Mouse (Mus musculus) gastrocnemius, adult 18-20 months (tissue): ENCODE data around the gene Gnl2. TPM values are rescaled to one million over a fixed set of nuclear protein-coding genes. Genes with fewer than 3 reads are reported as not detected.
A peak's percentile ranks its signal among the peaks of the same experiment; 100 is the strongest.

ENCODE experiments used
- DNase-seq: peaks from one replicate; pipeline ENCODE4 v3.0.0; 2021; ENCODE audit warnings: low spot score
- total RNA-seq, 2 experiments: library from RNA; stranded (reverse); gene quantifications; 2 replicates each; pipeline ENCODE4 v1.2.3; 2021

The Gnl2 gene
- total RNA-seq, 2 experiments from 2014 or later: 30.8 to 31.1 TPM

- no peak for DNase-seq
These were observed 16.8 kb upstream of the Gnl2 start for GRCm38 (mm10) chr4:124999548-124999947.

DNA sequence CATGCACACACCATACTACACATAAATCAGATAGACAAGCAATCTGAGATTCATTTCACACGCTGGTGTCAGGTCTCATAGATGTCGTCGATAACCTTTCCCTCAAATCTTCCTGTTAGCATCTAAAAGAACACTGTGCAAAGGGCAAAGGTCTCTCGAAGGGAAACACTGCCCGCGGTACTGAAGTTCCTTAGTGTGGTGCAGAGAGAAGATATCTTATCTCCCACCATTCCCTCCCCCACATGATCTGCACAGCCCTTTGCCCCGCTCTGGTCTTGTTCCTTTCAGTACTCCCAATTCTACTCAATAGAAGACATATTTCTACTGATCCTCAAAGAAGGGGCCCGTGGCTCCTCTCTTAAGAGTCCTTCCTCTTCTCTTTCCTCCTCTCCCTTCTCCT, 13.4 kb upstream of the Gnl2 start:
- DNase-seq: no peak

GRCm38 (mm10) chr4:125004886-125005285, 11.5 kb upstream of the Gnl2 start:
- no peak for DNase-seq

GRCm38 (mm10) chr4:125007460-125007859, 8.9 kb upstream of the Gnl2 start:
- DNase-seq: no peak

DNA sequence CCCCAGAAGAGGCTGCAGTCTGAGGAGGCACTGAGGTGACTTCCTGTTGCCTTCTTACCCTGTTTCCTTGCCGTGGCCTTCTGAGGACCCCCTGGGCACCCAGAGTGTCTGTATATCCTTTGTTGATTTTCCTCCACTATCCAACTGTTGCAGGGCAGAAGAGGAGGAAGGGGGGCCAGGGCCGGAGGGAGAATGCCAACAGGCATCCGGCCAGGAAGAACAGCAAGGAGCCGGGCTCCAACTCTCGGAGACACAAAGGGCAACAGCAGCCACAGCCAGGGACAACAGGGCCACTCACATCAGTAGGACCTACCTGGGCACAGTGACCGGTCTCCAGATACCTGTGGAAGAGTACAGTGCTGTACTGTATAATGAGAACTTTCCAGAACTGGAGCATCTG, 8.2 kb upstream of the Gnl2 start:
- DNase-seq: no peak

DNA sequence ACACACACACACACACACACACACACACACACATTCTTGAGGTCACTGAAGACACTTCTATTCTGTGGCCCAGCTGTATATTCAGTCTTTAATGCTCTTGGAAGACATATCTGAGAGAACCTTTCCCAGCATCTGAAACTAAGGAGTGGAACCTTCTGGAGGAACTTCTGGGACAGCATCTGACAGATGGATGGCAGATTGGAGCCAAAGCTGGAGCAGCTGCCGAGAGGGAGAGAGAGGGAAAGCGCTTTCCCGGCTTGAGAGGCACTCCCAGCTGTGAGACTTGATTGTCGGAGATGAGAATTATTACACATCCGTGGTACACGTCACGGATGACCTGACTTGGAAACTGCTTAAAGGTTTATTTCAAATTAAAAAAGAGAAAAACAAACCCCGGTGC, 7.7 kb upstream of the Gnl2 start:
- no peak for DNase-seq

- DNase-seq: no peak
These were observed 1.0 kb downstream of the Gnl2 start for GRCm38 (mm10) chr4:125017431-125017830.

DNA sequence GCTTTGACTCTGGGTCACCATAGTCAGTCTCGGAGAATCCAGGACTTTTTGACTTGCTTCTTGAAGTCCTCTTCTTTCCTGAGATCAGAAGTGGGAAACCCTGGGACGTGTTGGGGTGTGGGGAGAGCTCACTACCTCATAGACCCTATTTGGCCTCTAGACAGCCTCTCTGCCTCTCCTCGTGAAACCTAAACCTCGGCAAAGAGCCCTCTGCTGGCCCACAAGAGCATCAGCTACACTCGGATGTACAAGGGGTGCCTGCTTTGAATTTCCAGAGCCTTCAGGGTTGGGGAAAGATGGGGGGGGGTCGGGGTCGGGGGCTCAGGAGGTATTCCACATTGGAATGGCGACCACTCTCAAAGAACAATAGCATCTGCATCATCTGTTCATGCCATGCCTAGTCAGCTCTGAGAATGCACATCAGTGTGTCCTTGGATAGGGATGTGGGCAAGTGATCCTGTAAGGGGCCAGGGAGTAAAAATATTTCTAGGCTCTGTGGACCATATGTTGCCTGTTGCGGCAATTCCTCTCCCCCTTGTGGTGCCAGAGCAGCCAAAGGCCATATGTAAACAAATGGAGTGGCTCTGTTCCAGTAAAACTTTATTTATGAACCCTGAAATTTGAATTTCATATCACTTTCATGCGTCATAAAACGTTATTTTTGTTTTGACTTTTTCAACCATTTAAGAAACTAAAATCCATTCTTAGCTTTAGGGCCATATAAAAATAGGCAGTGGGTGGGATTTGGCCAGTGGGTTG, 4.6 kb downstream of the Gnl2 start:
- DNase-seq: no peak

GRCm38 (mm10) chr4:125029891-125030614, 13.7 kb downstream of the Gnl2 start:
- peak; percentile 92 for DNase-seq

DNA sequence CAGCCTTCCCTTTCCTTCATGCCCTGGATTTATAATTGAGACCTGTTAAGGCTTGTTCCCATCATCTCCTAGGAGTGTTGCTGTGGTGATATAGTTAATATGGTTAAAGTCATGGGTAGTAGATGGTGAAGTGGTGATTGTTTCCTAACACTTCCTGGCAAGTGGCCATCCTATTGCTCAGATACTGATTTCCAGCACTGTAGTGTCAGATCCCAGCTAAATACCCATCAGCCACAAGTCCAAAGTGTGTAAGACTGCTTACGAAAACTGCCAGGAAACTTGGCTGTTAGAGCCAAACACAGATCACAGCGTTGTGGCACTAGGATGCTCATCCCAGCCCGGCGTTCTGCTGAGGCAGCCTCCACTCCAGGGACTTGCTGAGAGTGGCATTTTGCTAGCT, 18.0 kb downstream of the Gnl2 start:
- no peak for DNase-seq

- no peak for DNase-seq
These were observed 28.1 kb downstream of the Gnl2 start for GRCm38 (mm10) chr4:125044454-125044853.

DNA sequence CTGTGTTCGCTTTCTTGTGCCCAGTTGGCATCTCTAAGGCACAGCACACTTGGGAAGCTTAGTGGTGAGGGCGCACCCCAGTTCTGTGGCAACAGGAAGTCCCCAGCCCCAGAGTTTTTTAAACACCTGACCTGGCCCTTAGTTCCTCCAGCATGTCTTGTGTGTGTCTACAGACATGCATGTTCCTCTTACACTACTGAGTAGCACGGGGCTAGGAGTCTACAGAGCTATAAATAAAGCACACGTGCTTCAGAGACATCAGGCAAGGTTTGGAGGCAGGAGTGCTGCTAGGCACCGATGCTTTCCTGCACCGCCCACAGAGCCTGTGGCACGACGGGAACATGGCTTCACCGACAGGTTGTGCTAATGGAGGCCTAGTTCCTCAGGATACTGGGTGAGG, 39.0 kb downstream of the Gnl2 start:
- no peak for DNase-seq

DNA sequence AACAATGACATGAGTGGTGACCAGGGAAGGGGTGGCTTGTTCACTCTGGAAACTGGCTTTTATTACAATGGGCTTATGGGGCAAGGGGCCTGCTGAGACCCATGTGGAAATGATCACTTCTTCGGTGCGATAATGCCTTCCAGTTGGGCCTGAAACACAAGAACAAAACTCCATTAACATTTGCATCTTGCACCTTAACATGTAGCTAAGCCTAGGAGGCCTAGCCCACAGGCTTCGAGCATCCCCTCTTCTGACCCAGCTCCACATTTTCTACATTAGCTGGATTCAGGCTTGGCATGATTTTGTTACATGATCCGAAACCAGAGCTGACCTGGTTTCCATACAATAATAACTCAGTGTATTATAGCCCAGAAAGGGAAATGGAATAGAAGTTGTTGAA, 40.1 kb downstream of the Gnl2 start:
- DNase-seq: no peak

GRCm38 (mm10) chr4:125057273-125057672, 40.9 kb downstream of the Gnl2 start:
- DNase-seq: no peak

DNA sequence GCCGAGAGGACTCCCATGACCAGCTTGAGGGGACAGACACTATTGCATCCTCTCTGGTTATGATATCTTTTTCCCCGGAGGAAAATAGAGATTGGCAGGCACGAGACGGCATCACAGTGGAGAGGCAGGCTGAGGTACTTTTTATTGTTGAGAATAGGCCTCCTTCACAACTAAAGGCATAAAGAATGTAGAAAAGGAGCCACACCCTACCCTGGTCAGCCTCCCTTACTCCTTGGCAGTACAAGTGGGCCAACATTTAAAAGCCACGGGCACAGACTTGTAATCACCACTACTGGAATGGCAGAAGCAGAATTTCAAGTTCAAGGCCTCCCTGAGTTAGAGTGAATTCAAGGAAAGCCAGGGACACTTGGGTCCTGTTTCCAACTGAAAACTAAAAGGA, 41.6 kb downstream of the Gnl2 start:
- DNase-seq: no peak

- DNase-seq: peak; percentile 19
These were observed 42.6 kb downstream of the Gnl2 start for GRCm38 (mm10) chr4:125059025-125059424.

DNA sequence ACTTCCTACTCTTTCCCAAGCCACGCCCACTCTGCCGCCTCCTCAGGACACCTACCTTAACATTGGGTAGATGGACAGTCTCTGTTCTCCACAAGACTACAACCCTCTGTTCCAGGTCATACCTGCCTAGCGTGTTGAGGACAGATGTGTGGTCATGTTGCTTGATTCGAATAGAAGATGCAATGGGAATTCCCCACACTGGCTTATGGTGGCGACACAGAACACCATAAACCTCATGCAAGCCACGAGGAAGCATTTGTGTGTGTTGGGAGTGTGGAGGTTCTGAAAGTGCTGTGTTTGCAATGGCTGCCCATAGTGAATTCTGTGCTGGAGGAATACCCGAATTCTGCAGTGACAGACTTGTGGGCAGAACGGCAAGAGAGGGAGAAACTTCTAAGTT, 47.4 kb downstream of the Gnl2 start:
- DNase-seq: no peak

DNA sequence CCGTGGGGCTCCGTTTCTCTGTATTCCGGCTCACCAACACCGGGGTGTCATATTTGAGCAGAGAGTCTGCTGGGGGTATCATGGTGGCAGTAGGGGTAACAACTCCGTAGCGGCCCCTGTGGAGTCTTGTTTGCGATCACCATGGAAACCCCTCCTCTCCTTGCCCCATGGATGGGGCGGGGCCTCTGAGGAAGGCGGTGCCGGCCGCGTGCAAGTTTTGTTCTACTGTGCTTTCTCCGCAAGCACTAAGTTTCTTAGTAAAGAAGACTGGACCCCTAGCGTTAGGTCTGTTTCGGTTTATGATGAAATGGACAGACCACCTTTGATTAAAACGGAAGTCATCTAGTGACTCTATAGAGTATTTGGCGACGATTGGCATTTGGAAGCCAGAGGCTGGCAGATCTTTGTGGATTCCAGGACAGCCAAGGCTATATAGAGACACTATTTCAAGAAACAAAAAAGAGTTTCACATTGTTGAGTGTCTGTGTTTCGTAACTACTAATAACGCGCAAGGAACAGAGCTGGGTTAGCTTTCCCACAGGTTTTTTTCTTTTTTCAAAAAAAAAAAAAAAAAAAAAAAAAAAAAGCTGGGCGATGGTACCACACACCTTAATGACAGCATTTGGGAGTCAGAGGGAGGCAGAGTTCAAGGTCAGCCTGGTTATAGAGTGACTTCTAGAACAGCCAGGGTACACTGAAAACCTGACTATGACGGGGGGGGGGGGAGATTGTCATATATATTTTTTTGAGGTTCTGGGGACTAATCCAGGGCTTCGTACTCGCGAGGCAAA, 49.3 kb downstream of the Gnl2 start, which contains the start of gene Dnali1:
TSS of gene Dnali1 (minus strand) at position 187 of the 791 bp plus-strand sequence.
- DNase-seq: peak; percentile 45

GRCm38 (mm10) chr4:125066490-125067370, 50.3 kb downstream of the Gnl2 start, which contains the start of gene Snip1:
Snip1 (plus strand) TSS chr4:125066672.
- peak; percentile 93 for DNase-seq

DNA sequence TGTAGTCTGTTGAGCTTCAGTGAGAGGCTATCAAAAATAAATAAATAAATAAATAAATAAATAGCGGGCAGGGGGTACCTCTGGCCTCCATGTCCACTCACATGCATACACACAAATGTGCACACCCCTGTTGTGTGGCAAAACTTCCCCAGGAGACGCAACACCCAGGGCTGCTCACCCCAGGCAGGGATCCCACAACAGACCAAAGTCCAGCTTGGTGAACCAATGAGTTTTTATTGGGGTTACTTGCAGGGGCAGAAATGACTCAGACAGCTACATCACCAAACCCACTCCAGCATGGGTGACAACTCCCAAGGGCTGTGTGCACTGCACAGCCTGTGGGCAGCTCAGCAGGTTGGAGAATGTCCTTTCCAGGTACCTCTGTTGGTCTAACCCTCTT, 61.3 kb downstream of the Gnl2 start:
- no peak for DNase-seq

DNA sequence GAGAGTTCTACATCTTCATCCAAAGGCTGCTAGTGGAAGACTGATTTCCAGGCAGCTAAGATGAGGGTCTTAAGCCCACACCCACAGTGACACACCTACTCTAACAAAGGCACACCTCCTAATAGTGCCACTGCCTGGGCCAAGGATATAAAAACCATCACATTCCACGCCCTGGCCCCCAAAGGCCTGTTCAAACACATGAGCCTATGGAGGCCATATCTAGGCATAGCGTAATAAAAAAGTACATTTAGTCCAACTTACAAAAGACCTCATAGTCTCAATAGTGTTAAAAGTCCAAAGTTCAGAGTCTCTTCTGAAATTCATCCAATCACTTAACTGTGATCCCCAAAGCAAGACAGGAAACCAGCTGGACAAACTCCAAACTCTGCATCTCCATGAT, 62.3 kb downstream of the Gnl2 start:
- no peak for DNase-seq
